Mouse (Mus musculus): ENCODE measurements at regions not wholly inside any gene's neighbourhood (a gene's known extent, or its start where the extent isn't known, plus 50 kb on each side); places are given as distances from the start of the nearest gene placed in this dataset.
"Not testable (repeated sequence)": the region's sequence is repeated elsewhere in the genome, so short reads cannot be mapped to it uniquely, and the experiment has no call there.

GRCm38 (mm10) chr3:133704849-133705248 lies 159.9 kb upstream of the Tet2 start:
- H3K9ac ChIP-seq; H3K9me3 ChIP-seq (replicated peaks); H3K27me3 ChIP-seq; H3K4me1 ChIP-seq (replicated peaks); H3K36me3 ChIP-seq; ATAC-seq (replicated peaks; ENCODE audit: insufficient number of reproducible peaks, insufficient read depth, low FRiP score, low read depth); H3K4me3 ChIP-seq; H3K4me2 ChIP-seq; H3K27ac ChIP-seq: not testable (repeated sequence)

DNA sequence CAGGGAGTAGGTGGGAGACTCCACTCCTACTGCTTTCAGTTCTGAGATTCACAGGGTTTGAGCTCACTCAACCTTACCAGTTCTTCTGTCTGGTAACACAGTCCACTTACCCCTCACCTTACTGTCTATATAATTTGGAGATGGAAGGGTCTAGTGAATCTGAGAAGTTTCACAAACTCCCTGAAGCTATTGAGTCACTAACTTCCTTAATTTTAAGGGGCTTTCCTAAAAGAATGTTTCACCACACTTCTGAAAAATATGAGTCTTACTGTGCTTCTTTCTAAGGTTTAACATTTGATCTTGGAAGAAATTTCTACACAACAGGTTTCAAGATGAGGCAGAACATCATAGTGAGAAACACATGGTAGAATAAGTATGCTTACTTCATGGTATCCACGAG lies 166.6 kb upstream of the Tet2 start:
- 52% methylated on average over 1 of the region's 1 CpGs for WGBS
- ATAC-seq (replicated peaks; ENCODE audit: insufficient number of reproducible peaks, insufficient read depth, low FRiP score, low read depth): no peak
- Histone ChIP-seq H3K4me1 (replicated peaks) (no peaks in the 10 kb centered on the region), H3K36me3 (no peaks in the 10 kb centered on the region), H3K4me2 (no peak overlapping the region), H3K27ac (no peak overlapping the region), H3K27me3 (no peaks in the 10 kb centered on the region), H3K9me3 (replicated peaks) (no peaks in the 10 kb centered on the region), H3K9ac (no peak overlapping the region), H3K4me3 (no peak overlapping the region)

DNA sequence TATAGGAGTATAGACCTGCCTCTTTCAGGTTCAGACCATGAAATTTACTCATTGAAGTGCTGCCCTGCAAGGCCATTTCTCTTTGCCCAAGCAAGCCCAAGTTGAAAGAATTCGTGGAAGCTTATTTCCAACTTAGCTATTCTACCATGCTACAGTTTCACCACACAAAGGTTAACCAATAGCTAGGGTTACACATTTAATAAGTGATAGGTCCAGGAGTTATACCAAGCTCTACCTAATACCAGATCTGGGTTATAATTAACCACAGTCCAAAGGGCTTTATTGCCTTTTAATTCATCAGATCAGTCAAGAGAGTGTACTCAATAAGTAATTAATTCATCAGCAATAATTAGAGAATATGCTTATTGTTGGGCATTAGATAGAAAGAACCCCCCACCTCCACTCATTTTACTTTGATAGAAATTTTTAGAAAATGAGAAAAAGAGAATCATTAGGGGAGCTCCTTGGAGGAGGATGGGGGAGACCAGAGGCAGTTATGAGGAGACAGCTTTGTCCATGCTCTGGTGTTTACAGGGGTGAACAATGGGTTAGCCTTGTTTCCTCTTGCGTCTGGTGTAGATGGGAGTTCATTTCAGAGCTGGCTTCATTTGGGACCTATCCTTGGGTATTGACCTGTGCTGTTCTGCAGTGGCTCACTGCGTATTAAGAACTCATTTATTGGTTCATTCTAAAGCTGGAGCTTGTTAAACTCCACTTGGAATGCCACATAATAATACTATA lies 177.8 kb upstream of the Tet2 start:
- Histone ChIP-seq H3K9me3 (replicated peaks) (no peaks in the 10 kb centered on the region), H3K4me3 (no peak overlapping the region), H3K4me1 (replicated peaks) (no peaks in the 10 kb centered on the region), H3K27me3 (no peaks in the 10 kb centered on the region), H3K4me2 (no peak overlapping the region), H3K9ac (no peak overlapping the region), H3K36me3 (no peaks in the 10 kb centered on the region), H3K27ac (no peak overlapping the region)
- 79% methylated on average over 3 of the region's 3 CpGs for WGBS
- no peak for ATAC-seq (replicated peaks; ENCODE audit: insufficient number of reproducible peaks, insufficient read depth, low FRiP score, low read depth)

DNA sequence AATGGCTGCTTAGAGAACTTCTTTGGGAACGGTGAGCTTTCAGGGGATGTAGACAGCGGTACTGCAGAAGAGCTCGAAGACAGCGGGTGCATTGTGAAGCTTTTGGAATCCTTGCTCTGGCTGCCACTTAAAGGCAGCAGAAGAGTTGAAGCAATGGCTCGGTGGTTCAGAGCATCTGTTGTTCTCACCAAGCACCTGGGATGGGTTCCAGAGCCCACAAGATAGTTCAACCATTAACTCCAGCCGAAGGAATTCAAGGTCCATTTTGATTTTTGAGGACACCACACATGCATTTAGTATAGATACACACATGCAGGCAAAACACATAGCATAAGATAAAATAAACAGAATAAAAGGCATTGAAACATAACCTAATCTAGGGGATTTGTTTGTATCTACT lies 181.9 kb upstream of the Tet2 start:
- H3K4me2 ChIP-seq: no peak overlapping the region
- H3K9ac ChIP-seq: no peak overlapping the region
- H3K9me3 ChIP-seq (replicated peaks): no peaks in the 10 kb centered on the region
- ATAC-seq (replicated peaks; ENCODE audit: insufficient number of reproducible peaks, insufficient read depth, low FRiP score, low read depth): no peak
- H3K27me3 ChIP-seq: no peaks in the 10 kb centered on the region
- H3K27ac ChIP-seq: no peak overlapping the region
- no peaks in the 10 kb centered on the region for H3K4me1 ChIP-seq (replicated peaks)
- no peaks in the 10 kb centered on the region for H3K36me3 ChIP-seq
- H3K4me3 ChIP-seq: no peak overlapping the region
- WGBS: 82% methylated on average over 6 of the region's 6 CpGs

DNA sequence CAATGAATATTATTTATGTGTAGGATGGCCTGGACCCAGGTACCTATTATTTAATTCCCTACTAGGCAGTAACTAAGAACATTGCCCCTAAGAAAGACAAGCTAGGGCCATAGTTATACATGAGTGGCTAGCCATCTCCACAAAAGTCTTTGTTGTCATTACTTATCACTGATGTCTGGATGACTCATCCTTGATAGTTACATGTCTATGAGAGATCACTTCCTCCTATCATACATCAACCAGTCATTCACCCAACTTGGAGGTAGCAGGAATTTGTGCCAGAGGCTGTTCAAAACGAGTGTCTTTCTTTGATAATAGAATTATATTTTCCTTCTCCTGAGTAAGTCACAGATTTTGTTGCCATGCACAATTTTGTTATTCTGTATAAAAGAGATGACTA lies 190.7 kb upstream of the Tet2 start:
- WGBS: 50% methylated on average over 1 of the region's 1 CpGs
- no peak overlapping the region for H3K27ac ChIP-seq
- no peaks in the 10 kb centered on the region for H3K36me3 ChIP-seq
- H3K9me3 ChIP-seq (replicated peaks): no peaks in the 10 kb centered on the region
- H3K27me3 ChIP-seq: no peaks in the 10 kb centered on the region
- H3K9ac ChIP-seq: no peak overlapping the region
- no peak overlapping the region for H3K4me3 ChIP-seq
- ATAC-seq (replicated peaks; ENCODE audit: insufficient number of reproducible peaks, insufficient read depth, low FRiP score, low read depth): no peak
- no peak overlapping the region for H3K4me2 ChIP-seq
- no peaks in the 10 kb centered on the region for H3K4me1 ChIP-seq (replicated peaks)

DNA sequence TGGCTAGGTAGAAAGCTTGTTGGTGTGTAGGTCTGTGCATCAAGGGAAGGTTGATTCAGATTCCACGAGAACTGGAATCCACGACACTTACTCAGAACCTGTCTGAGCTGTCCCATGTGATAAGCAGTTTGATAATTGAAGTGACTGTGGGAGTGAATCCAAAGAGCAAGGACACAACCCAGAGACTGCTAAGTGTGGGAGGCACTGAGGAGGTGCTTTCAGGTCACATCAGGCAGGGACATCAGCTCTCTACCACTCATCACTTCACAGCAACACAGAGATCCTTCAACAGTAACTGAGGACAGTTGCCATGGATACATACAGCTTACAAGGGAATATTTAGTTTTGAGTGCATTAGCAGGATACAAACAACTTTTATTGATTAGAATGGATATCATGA lies 194.0 kb upstream of the Tet2 start:
- H3K27me3 ChIP-seq: no peaks in the 10 kb centered on the region
- no peaks in the 10 kb centered on the region for H3K9me3 ChIP-seq (replicated peaks)
- no peak overlapping the region for H3K27ac ChIP-seq
- no peaks in the 10 kb centered on the region for H3K4me1 ChIP-seq (replicated peaks)
- H3K9ac ChIP-seq: no peak overlapping the region
- 28% methylated on average over 2 of the region's 2 CpGs for WGBS
- peak; percentile 60; the same call in 1 of the 2 replicates for ATAC-seq (replicated peaks; ENCODE audit: insufficient number of reproducible peaks, insufficient read depth, low FRiP score, low read depth)
- no peak overlapping the region for H3K4me3 ChIP-seq
- no peak overlapping the region for H3K4me2 ChIP-seq
- no peaks in the 10 kb centered on the region for H3K36me3 ChIP-seq

GRCm38 (mm10) chr3:133744552-133745118 lies 199.7 kb upstream of the Tet2 start:
- Histone ChIP-seq H3K27me3 (no peaks in the 10 kb centered on the region), H3K36me3 (no peaks in the 10 kb centered on the region), H3K4me3 (no peak overlapping the region), H3K9ac (no peak overlapping the region), H3K27ac (no peak overlapping the region), H3K4me1 (replicated peaks) (no peaks in the 10 kb centered on the region), H3K4me2 (no peak overlapping the region), H3K9me3 (replicated peaks) (no peaks in the 10 kb centered on the region)
- ATAC-seq (replicated peaks; ENCODE audit: insufficient number of reproducible peaks, insufficient read depth, low FRiP score, low read depth): no peak
- WGBS: 62% methylated on average over 4 of the region's 4 CpGs

- Histone ChIP-seq H3K27me3 (no peaks in the 10 kb centered on the region), H3K4me2 (no peak overlapping the region), H3K36me3 (no peaks in the 10 kb centered on the region), H3K4me3 (no peak overlapping the region), H3K27ac (no peak overlapping the region), H3K9me3 (replicated peaks) (no peaks in the 10 kb centered on the region), H3K9ac (no peak overlapping the region), H3K4me1 (replicated peaks) (peaks cover 2% of the 10 kb centered on the region)
- no peak for ATAC-seq (replicated peaks; ENCODE audit: insufficient number of reproducible peaks, insufficient read depth, low FRiP score, low read depth)
- 83% methylated on average over 10 of the region's 10 CpGs for WGBS
Observed at GRCm38 (mm10) chr3:133748756-133749737, 204.1 kb upstream of the Tet2 start.

DNA sequence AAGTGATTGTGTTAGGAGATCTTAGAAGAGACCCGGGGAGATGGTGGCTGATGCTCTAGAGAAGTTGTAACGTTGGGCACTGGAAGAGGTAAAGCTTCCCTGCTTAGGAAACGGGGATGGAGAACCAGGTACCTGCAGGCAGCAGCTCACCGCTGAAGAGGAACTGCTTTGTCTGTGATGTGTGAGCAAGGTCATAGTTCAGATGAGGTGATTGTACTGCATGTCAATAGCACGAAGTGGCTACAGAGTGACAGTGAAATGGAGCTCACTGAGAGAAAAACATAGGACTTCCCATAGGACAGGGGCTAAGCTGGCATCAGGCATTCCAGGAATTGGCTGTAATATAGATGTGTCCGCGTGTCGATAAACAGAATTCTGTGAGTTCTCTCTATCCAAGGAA lies 205.1 kb upstream of the Tet2 start:
- H3K27ac ChIP-seq: no peak overlapping the region
- H3K4me3 ChIP-seq: no peak overlapping the region
- H3K36me3 ChIP-seq: no peaks in the 10 kb centered on the region
- H3K4me2 ChIP-seq: no peak overlapping the region
- H3K4me1 ChIP-seq (replicated peaks): peaks cover 12% of the 10 kb centered on the region
- 74% methylated on average over 8 of the region's 8 CpGs for WGBS
- H3K27me3 ChIP-seq: no peaks in the 10 kb centered on the region
- H3K9me3 ChIP-seq (replicated peaks): no peaks in the 10 kb centered on the region
- no peak for ATAC-seq (replicated peaks; ENCODE audit: insufficient number of reproducible peaks, insufficient read depth, low FRiP score, low read depth)
- H3K9ac ChIP-seq: no peak overlapping the region

GRCm38 (mm10) chr3:133750606-133751005 lies 205.7 kb upstream of the Tet2 start:
- no peak for ATAC-seq (replicated peaks; ENCODE audit: insufficient number of reproducible peaks, insufficient read depth, low FRiP score, low read depth)
- Histone ChIP-seq H3K4me1 (replicated peaks) (peaks cover 13% of the 10 kb centered on the region), H3K36me3 (no peaks in the 10 kb centered on the region), H3K9ac (no peak overlapping the region), H3K9me3 (replicated peaks) (no peaks in the 10 kb centered on the region), H3K27me3 (no peaks in the 10 kb centered on the region), H3K27ac (no peak overlapping the region), H3K4me2 (no peak overlapping the region), H3K4me3 (no peak overlapping the region)
- WGBS: 76% methylated on average over 3 of the region's 3 CpGs

DNA sequence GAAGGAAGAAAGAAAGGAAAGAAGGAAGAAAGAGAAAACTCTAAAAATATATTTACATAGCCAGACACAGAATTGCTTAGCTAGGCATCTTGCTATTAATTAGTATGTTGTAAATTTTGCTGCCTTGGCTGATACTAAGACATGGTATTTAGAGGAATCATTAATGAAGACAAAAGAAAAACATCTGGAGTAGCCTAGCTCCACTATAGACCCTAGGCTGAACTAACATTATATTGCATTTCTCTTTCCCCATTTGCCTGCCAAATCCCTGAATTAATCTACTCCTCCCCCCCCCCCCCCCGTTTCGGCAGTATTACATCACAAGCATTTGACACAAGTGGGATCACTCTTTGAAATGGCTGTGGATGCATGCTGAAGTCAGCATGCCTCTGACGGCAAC lies 206.1 kb upstream of the Tet2 start:
- WGBS: 36% methylated on average over 3 of the region's 3 CpGs
- no peak overlapping the region for H3K27ac ChIP-seq
- no peaks in the 10 kb centered on the region for H3K36me3 ChIP-seq
- H3K4me3 ChIP-seq: no peak overlapping the region
- H3K27me3 ChIP-seq: no peaks in the 10 kb centered on the region
- no peak for ATAC-seq (replicated peaks; ENCODE audit: insufficient number of reproducible peaks, insufficient read depth, low FRiP score, low read depth)
- no peaks in the 10 kb centered on the region for H3K9me3 ChIP-seq (replicated peaks)
- peaks cover 13% of the 10 kb centered on the region for H3K4me1 ChIP-seq (replicated peaks)
- peak overlapping the region; percentile 8; the same call in 1 of the 2 replicates for H3K4me2 ChIP-seq
- no peak overlapping the region for H3K9ac ChIP-seq

All from heart, embryonic 15.5 days (tissue).